Mouse (Mus musculus): ENCODE data around the gene Gm16867. TPM values are rescaled to one million over a fixed set of nuclear protein-coding genes. Genes with fewer than 3 reads are reported as not detected.
"Not testable (repeated sequence)": the region's sequence is repeated elsewhere in the genome, so short reads cannot be mapped to it uniquely, and the experiment has no call there.

Gm16867 gene
- total RNA-seq, 1 experiment from 2014 or later: 15.1 TPM

GRCm38 (mm10) chr14:69473322-69473721, 29.8 kb downstream of the Gm16867 start:
- not testable (repeated sequence) for ATAC-seq (ENCODE audit: extremely low read depth, insufficient number of reproducible peaks, low FRiP score, poor library complexity, severe bottlenecking)

- ATAC-seq (ENCODE audit: extremely low read depth, insufficient number of reproducible peaks, low FRiP score, poor library complexity, severe bottlenecking): 0 out of 2 replicates have a peak, but pooled peaks have one; percentile 22
Observed at GRCm38 (mm10) chr14:69470122-69470708, 32.9 kb downstream of the Gm16867 start.

GRCm38 (mm10) chr14:69467612-69468366, 35.4 kb downstream of the Gm16867 start:
- ATAC-seq (ENCODE audit: extremely low read depth, insufficient number of reproducible peaks, low FRiP score, poor library complexity, severe bottlenecking): not testable (repeated sequence)

- not testable (repeated sequence) for ATAC-seq (ENCODE audit: extremely low read depth, insufficient number of reproducible peaks, low FRiP score, poor library complexity, severe bottlenecking)
Observed at GRCm38 (mm10) chr14:69464465-69464864, 38.7 kb downstream of the Gm16867 start.

GRCm38 (mm10) chr14:69457691-69458090, 45.5 kb downstream of the Gm16867 start:
- peak; percentile 66 for ATAC-seq (ENCODE audit: extremely low read depth, insufficient number of reproducible peaks, low FRiP score, poor library complexity, severe bottlenecking)

GRCm38 (mm10) chr14:69454640-69455039, 48.5 kb downstream of the Gm16867 start:
- not testable (repeated sequence) for ATAC-seq (ENCODE audit: extremely low read depth, insufficient number of reproducible peaks, low FRiP score, poor library complexity, severe bottlenecking)

- ATAC-seq (ENCODE audit: extremely low read depth, insufficient number of reproducible peaks, low FRiP score, poor library complexity, severe bottlenecking): not testable (repeated sequence)
Observed at GRCm38 (mm10) chr14:69448845-69449244, 54.3 kb downstream of the Gm16867 start.

- not testable (repeated sequence) for ATAC-seq (ENCODE audit: extremely low read depth, insufficient number of reproducible peaks, low FRiP score, poor library complexity, severe bottlenecking)
Observed at GRCm38 (mm10) chr14:69447006-69447405, 56.2 kb downstream of the Gm16867 start.

- ATAC-seq (ENCODE audit: extremely low read depth, insufficient number of reproducible peaks, low FRiP score, poor library complexity, severe bottlenecking): not testable (repeated sequence)
Observed at GRCm38 (mm10) chr14:69443092-69443692, 60.0 kb downstream of the Gm16867 start.

GRCm38 (mm10) chr14:69440955-69441354, 62.2 kb downstream of the Gm16867 start:
- not testable (repeated sequence) for ATAC-seq (ENCODE audit: extremely low read depth, insufficient number of reproducible peaks, low FRiP score, poor library complexity, severe bottlenecking)

- not testable (repeated sequence) for ATAC-seq (ENCODE audit: extremely low read depth, insufficient number of reproducible peaks, low FRiP score, poor library complexity, severe bottlenecking)
Observed at GRCm38 (mm10) chr14:69438678-69439214, 64.4 kb downstream of the Gm16867 start.

GRCm38 (mm10) chr14:69421003-69421402, 82.2 kb downstream of the Gm16867 start:
- ATAC-seq (ENCODE audit: extremely low read depth, insufficient number of reproducible peaks, low FRiP score, poor library complexity, severe bottlenecking): not testable (repeated sequence)

GRCm38 (mm10) chr14:69417545-69417944, 85.6 kb downstream of the Gm16867 start:
- not testable (repeated sequence) for ATAC-seq (ENCODE audit: extremely low read depth, insufficient number of reproducible peaks, low FRiP score, poor library complexity, severe bottlenecking)

Other genes starting within 250 kb of the Gm16867 start
- not detected in 2 replicates for gene Synb, start 209.1 kb downstream of the Gm16867 start, total RNA-seq (2017)
- gene Gm27179, start 9.2 kb upstream of the Gm16867 start, total RNA-seq (2017): 0.12 TPM in 1 of 2 replicates, not detected in the other
- gene Entpd4b, start 52.1 kb upstream of the Gm16867 start, total RNA-seq (2017): 8.6 and 8.8 TPM in 2 replicates